Mouse (Mus musculus) limb, embryonic 14.5 days (tissue): Measurements from ENCODE around the gene Asb18. TPM values are rescaled to one million over a fixed set of nuclear protein-coding genes. Genes with fewer than 3 reads are reported as not detected.

Source experiments
- ATAC-seq: fragments of 200-750 bp; cut with Nextera tagmentation; 2 replicates; pipeline ENCODE4 v1.8.0; 2017; ENCODE audit warnings: low read depth, moderate number of reproducible peaks, moderate TSS enrichment; ENCODE audit not compliant: low FRiP score
- DNase-seq: peaks from one replicate; pipeline ENCODE4 v3.0.0-alpha.2; 2015; ENCODE audit warnings: low spot score
- H3K27ac ChIP-seq: fragments of 300-500 bp; sonication (generic); replicated peaks from 2 replicates; pipeline ENCODE4 v1.5.1; 2014; ENCODE audit warnings: low read depth, mild to moderate bottlenecking, low read length, moderate library complexity, mixed read lengths
- H3K27me3 ChIP-seq: fragments of 300-500 bp; sonication (generic); 2 replicates; pipeline ENCODE4 v1.6.1; 2014; ENCODE audit warnings: low read length, mixed read lengths; ENCODE audit not compliant: control insufficient read depth, insufficient read depth
- H3K36me3 ChIP-seq: fragments of 300-500 bp; sonication (generic); 2 replicates; pipeline ENCODE4 v1.6.1; 2014; ENCODE audit warnings: mild to moderate bottlenecking, low read length, moderate library complexity, mixed read lengths; ENCODE audit not compliant: control insufficient read depth, insufficient read depth
- H3K4me1 ChIP-seq: fragments of 300-500 bp; sonication (generic); 2 replicates; pipeline ENCODE4 v1.6.1; 2014; ENCODE audit warnings: antibody characterized with exemption, low read length, mixed read lengths; ENCODE audit not compliant: control insufficient read depth, insufficient read depth
- H3K4me2 ChIP-seq: fragments of 300-500 bp; sonication (generic); replicated peaks from 2 replicates; pipeline ENCODE4 v1.6.1; 2014; ENCODE audit warnings: low read depth, mild to moderate bottlenecking, low read length, moderate library complexity; ENCODE audit not compliant: severe bottlenecking
- H3K4me3 ChIP-seq: fragments of 300-500 bp; sonication (generic); replicated peaks from 2 replicates; pipeline ENCODE4 v1.5.1; 2014; ENCODE audit warnings: low read length
- H3K9ac ChIP-seq: fragments of 300-500 bp; sonication (generic); 2 replicates; pipeline ENCODE4 v1.6.1; 2014; ENCODE audit warnings: mild to moderate bottlenecking, low read depth, low read length, moderate library complexity; ENCODE audit not compliant: severe bottlenecking
- H3K9me3 ChIP-seq: fragments of 300-500 bp; sonication (generic); 2 replicates; pipeline ENCODE4 v1.6.1; 2016; ENCODE audit warnings: low read length; ENCODE audit not compliant: control insufficient read depth
- POLR2A ChIP-seq: fragments of 200-500 bp; IDR thresholded peaks from 2 replicates; pipeline ENCODE4 v1.8.0; 2012; ENCODE audit warnings: inconsistent platforms, mild to moderate bottlenecking, moderate library complexity, borderline replicate concordance; ENCODE audit not compliant: insufficient read depth, insufficient read length; ENCODE audit errors: extremely low read depth
- WGBS: fragments of 180-500 bp; shearing (Covaris S2); extraction: QIAGEN DNeasy Blood & Tissue Kit; methylation state at CpG from one replicate; pipeline ENCODE4 v1.1.7; 2014; 5-methylcytosine and 5-hydroxymethylcytosine counted together
- polyA plus RNA-seq, 2 experiments: library from polyadenylated mRNA; depleted of rRNA in 1 of 2; stranded (reverse) in 1 of 2; unstranded in 1 of 2; fragments of >200 nt; fragmentation: Nextera tagmentation in 1 of 2; extraction: Ambion mirVana in 1 of 2; gene quantifications; 2 replicates each; pipeline versions ENCODE4 v1.2.1 to v1.2.3; 2012 to 2014

Asb18 gene
- polyA plus RNA-seq, 2 experiments = 0.06 to 0.38 TPM

GRCm38 (mm10) chr1:90050046-90050739 lies 35.7 kb upstream of the Asb18 start:
- no peak for ATAC-seq
- peaks cover 12% of the 10 kb centered on the region for H3K4me1 ChIP-seq

GRCm38 (mm10) chr1:90028305-90028704 lies 13.8 kb upstream of the Asb18 start:
- no peak overlapping the region for H3K4me2 ChIP-seq
- H3K9ac ChIP-seq = no peak overlapping the region
- WGBS = 18% methylated on average over 2 of the region's 2 CpGs
- DNase-seq (no peak), ATAC-seq (no peak)
- no peak overlapping the region for H3K27ac ChIP-seq
- no peak overlapping the region for H3K4me3 ChIP-seq
- no peaks in the 10 kb centered on the region for H3K4me1 ChIP-seq
- no peak for TF ChIP-seq POLR2A
- H3K9me3 ChIP-seq = no peaks in the 10 kb centered on the region
- H3K27me3 ChIP-seq = no peaks in the 10 kb centered on the region
- H3K36me3 ChIP-seq = no peaks in the 10 kb centered on the region

More at GRCm38 (mm10) chr1:90050046-90050739, 35.7 kb upstream of the Asb18 start:
- H3K27ac ChIP-seq = no peak overlapping the region
- no peak overlapping the region for H3K9ac ChIP-seq
- WGBS = 35% methylated on average over 20 of the region's 20 CpGs
- H3K36me3 ChIP-seq = no peaks in the 10 kb centered on the region
- H3K4me2 ChIP-seq = no peak overlapping the region
- no peaks in the 10 kb centered on the region; the same call in 1 of the 2 replicates for H3K27me3 ChIP-seq
- no peak for TF ChIP-seq POLR2A
- DNase-seq = no peak
- no peaks in the 10 kb centered on the region for H3K9me3 ChIP-seq
- no peak overlapping the region for H3K4me3 ChIP-seq

- Histone ChIP-seq H3K27me3 (no peaks in the 10 kb centered on the region), H3K4me1 (no peaks in the 10 kb centered on the region), H3K36me3 (no peaks in the 10 kb centered on the region), H3K4me2 (no peak overlapping the region), H3K9ac (no peak overlapping the region), H3K27ac (no peak overlapping the region), H3K9me3 (no peaks in the 10 kb centered on the region), H3K4me3 (no peak overlapping the region)
- no peak for TF ChIP-seq POLR2A
- 19% methylated on average over 3 of the region's 3 CpGs for WGBS
- ATAC-seq = no peak
- no peak for DNase-seq
Measured at GRCm38 (mm10) chr1:90026945-90027344, 12.5 kb upstream of the Asb18 start.

- Histone ChIP-seq H3K9ac (no peak overlapping the region), H3K4me2 (no peak overlapping the region), H3K4me1 (no peaks in the 10 kb centered on the region), H3K9me3 (no peaks in the 10 kb centered on the region), H3K4me3 (no peak overlapping the region), H3K27me3 (no peaks in the 10 kb centered on the region), H3K36me3 (no peaks in the 10 kb centered on the region), H3K27ac (no peak overlapping the region)
- 90% methylated on average over 5 of the region's 5 CpGs for WGBS
- ATAC-seq (no peak), DNase-seq (no peak)
- TF ChIP-seq POLR2A = no peak
Measured at GRCm38 (mm10) chr1:90020336-90020735, 5.9 kb upstream of the Asb18 start.

- 56% methylated on average over 6 of the region's 6 CpGs for WGBS
- no peak for TF ChIP-seq POLR2A
- Histone ChIP-seq H3K36me3 (no peaks in the 10 kb centered on the region), H3K4me1 (no peaks in the 10 kb centered on the region), H3K9me3 (no peaks in the 10 kb centered on the region), H3K9ac (no peak overlapping the region), H3K27me3 (no peaks in the 10 kb centered on the region), H3K4me3 (no peak overlapping the region), H3K4me2 (no peak overlapping the region), H3K27ac (no peak overlapping the region)
- ATAC-seq (no peak), DNase-seq (no peak)
Measured at GRCm38 (mm10) chr1:90018071-90018470, 3.6 kb upstream of the Asb18 start.

GRCm38 (mm10) chr1:90013273-90013672 lies 1.2 kb downstream of the Asb18 start:
- Histone ChIP-seq H3K4me3 (no peak overlapping the region), H3K27ac (no peak overlapping the region), H3K9ac (no peak overlapping the region), H3K27me3 (no peaks in the 10 kb centered on the region), H3K9me3 (no peaks in the 10 kb centered on the region), H3K4me2 (no peak overlapping the region), H3K36me3 (no peaks in the 10 kb centered on the region), H3K4me1 (no peaks in the 10 kb centered on the region)
- no peak for TF ChIP-seq POLR2A
- no peak for DNase-seq
- 80% methylated on average over 5 of the region's 5 CpGs for WGBS
- ATAC-seq = no peak
